Mouse (Mus musculus): ENCODE results near the gene Rps8. TPM values are rescaled to one million over a fixed set of nuclear protein-coding genes. Genes with fewer than 3 reads are reported as not detected.
A peak's percentile ranks its signal among the peaks of the same experiment; 100 is the strongest.
"Not testable (repeated sequence)": the region's sequence is repeated elsewhere in the genome, so short reads cannot be mapped to it uniquely, and the experiment has no call there.

Gene Rps8
- polyA plus RNA-seq (2012): 190 and 246 TPM in 2 replicates

- Histone ChIP-seq H3K9me3 (ENCODE audit: control insufficient read depth, low read length) (no peaks in the 10 kb centered on the region), H3K27me3 (ENCODE audit: control insufficient read depth) (no peaks in the 10 kb centered on the region), H3K4me1 (ENCODE audit: control insufficient read depth) (peaks cover 38% of the 10 kb centered on the region), H3K36me3 (ENCODE audit: control insufficient read depth) (peaks cover 71% of the 10 kb centered on the region), H3K4me3 (replicated peaks) (peak within 1 kb of the TSS; percentile 94)
- TF ChIP-seq TAL1 (IDR thresholded peaks at IDR 0.05; ENCODE audit: low read length): no peak
- TF ChIP-seq GATA1 (IDR thresholded peaks at IDR 0.05; ENCODE audit: low read length): no peak
Observed at GRCm38 (mm10) chr4:117155792-117156355, at the start of gene Rps8. Gene Rps8, minus strand, starts transcription at chr4:117156243.

GRCm38 (mm10) chr4:117202992-117203354 lies 46.9 kb upstream of the Rps8 start:
- H3K27me3 ChIP-seq (ENCODE audit: control insufficient read depth): no peaks in the 10 kb centered on the region
- H3K36me3 ChIP-seq (ENCODE audit: control insufficient read depth): no peaks in the 10 kb centered on the region
- TF ChIP-seq GATA1 (IDR thresholded peaks at IDR 0.05; ENCODE audit: low read length) (no peak), TAL1 (IDR thresholded peaks at IDR 0.05; ENCODE audit: low read length) (no peak)
- H3K4me1 ChIP-seq (ENCODE audit: control insufficient read depth): peaks cover 9% of the 10 kb centered on the region
- H3K9me3 ChIP-seq (ENCODE audit: control insufficient read depth, low read length): no peaks in the 10 kb centered on the region
- no peak overlapping the region for H3K4me3 ChIP-seq (replicated peaks)

GRCm38 (mm10) chr4:117202046-117202991 lies 46.3 kb upstream of the Rps8 start:
- H3K27me3 ChIP-seq (ENCODE audit: control insufficient read depth): no peaks in the 10 kb centered on the region
- TF ChIP-seq GATA1 (IDR thresholded peaks at IDR 0.05; ENCODE audit: low read length): no peak
- TF ChIP-seq TAL1 (IDR thresholded peaks at IDR 0.05; ENCODE audit: low read length): no peak
- H3K4me1 ChIP-seq (ENCODE audit: control insufficient read depth): peaks cover 9% of the 10 kb centered on the region
- H3K9me3 ChIP-seq (ENCODE audit: control insufficient read depth, low read length): no peaks in the 10 kb centered on the region
- no peak overlapping the region for H3K4me3 ChIP-seq (replicated peaks)
- H3K36me3 ChIP-seq (ENCODE audit: control insufficient read depth): no peaks in the 10 kb centered on the region

- no peaks in the 10 kb centered on the region for H3K36me3 ChIP-seq (ENCODE audit: control insufficient read depth)
- TF ChIP-seq GATA1 (IDR thresholded peaks at IDR 0.05; ENCODE audit: low read length) (no peak), TAL1 (IDR thresholded peaks at IDR 0.05; ENCODE audit: low read length) (no peak)
Observed at GRCm38 (mm10) chr4:117191804-117192203, 35.8 kb upstream of the Rps8 start.

GRCm38 (mm10) chr4:117190660-117191059 lies 34.6 kb upstream of the Rps8 start:
- Histone ChIP-seq H3K36me3 (ENCODE audit: control insufficient read depth) (no peaks in the 10 kb centered on the region), H3K4me1 (ENCODE audit: control insufficient read depth) (peaks cover 26% of the 10 kb centered on the region), H3K4me3 (replicated peaks) (peak overlapping the region; percentile 63), H3K9me3 (ENCODE audit: control insufficient read depth, low read length) (peaks cover 4% of the 10 kb centered on the region; the same call in 1 of the 2 replicates), H3K27me3 (ENCODE audit: control insufficient read depth) (no peaks in the 10 kb centered on the region)
- TF ChIP-seq GATA1 (IDR thresholded peaks at IDR 0.05; ENCODE audit: low read length) (no peak), TAL1 (IDR thresholded peaks at IDR 0.05; ENCODE audit: low read length) (no peak)

More at GRCm38 (mm10) chr4:117191804-117192203, 35.8 kb upstream of the Rps8 start:
- peaks cover 4% of the 10 kb centered on the region; the same call in 1 of the 2 replicates for H3K9me3 ChIP-seq (ENCODE audit: control insufficient read depth, low read length)
- peak overlapping the region; percentile 56 for H3K4me3 ChIP-seq (replicated peaks)
- no peaks in the 10 kb centered on the region for H3K27me3 ChIP-seq (ENCODE audit: control insufficient read depth)
- H3K4me1 ChIP-seq (ENCODE audit: control insufficient read depth): peaks cover 26% of the 10 kb centered on the region

GRCm38 (mm10) chr4:117189856-117190543 lies 34.0 kb upstream of the Rps8 start:
- Histone ChIP-seq H3K4me1 (ENCODE audit: control insufficient read depth) (peaks cover 26% of the 10 kb centered on the region), H3K4me3 (replicated peaks) (peak overlapping the region; percentile 63), H3K36me3 (ENCODE audit: control insufficient read depth) (no peaks in the 10 kb centered on the region), H3K27me3 (ENCODE audit: control insufficient read depth) (peaks cover 3% of the 10 kb centered on the region), H3K9me3 (ENCODE audit: control insufficient read depth, low read length) (peaks cover 4% of the 10 kb centered on the region; the same call in 1 of the 2 replicates)
- no peak for TF ChIP-seq GATA1 (IDR thresholded peaks at IDR 0.05; ENCODE audit: low read length)
- TF ChIP-seq TAL1 (IDR thresholded peaks at IDR 0.05; ENCODE audit: low read length): no peak

GRCm38 (mm10) chr4:117189382-117189855 lies 33.4 kb upstream of the Rps8 start:
- Histone ChIP-seq H3K4me1 (ENCODE audit: control insufficient read depth) (peaks cover 26% of the 10 kb centered on the region), H3K27me3 (ENCODE audit: control insufficient read depth) (peaks cover 5% of the 10 kb centered on the region), H3K9me3 (ENCODE audit: control insufficient read depth, low read length) (peaks cover 4% of the 10 kb centered on the region; the same call in 1 of the 2 replicates), H3K4me3 (replicated peaks) (peak overlapping the region; percentile 63), H3K36me3 (ENCODE audit: control insufficient read depth) (no peaks in the 10 kb centered on the region)
- no peak for TF ChIP-seq TAL1 (IDR thresholded peaks at IDR 0.05; ENCODE audit: low read length)
- no peak for TF ChIP-seq GATA1 (IDR thresholded peaks at IDR 0.05; ENCODE audit: low read length)

GRCm38 (mm10) chr4:117188969-117189368 lies 32.9 kb upstream of the Rps8 start:
- TF ChIP-seq TAL1 (IDR thresholded peaks at IDR 0.05; ENCODE audit: low read length): no peak
- TF ChIP-seq GATA1 (IDR thresholded peaks at IDR 0.05; ENCODE audit: low read length): no peak
- peaks cover 5% of the 10 kb centered on the region for H3K27me3 ChIP-seq (ENCODE audit: control insufficient read depth)
- H3K4me1 ChIP-seq (ENCODE audit: control insufficient read depth): peaks cover 26% of the 10 kb centered on the region
- H3K36me3 ChIP-seq (ENCODE audit: control insufficient read depth): no peaks in the 10 kb centered on the region
- peaks cover 4% of the 10 kb centered on the region; the same call in 1 of the 2 replicates for H3K9me3 ChIP-seq (ENCODE audit: control insufficient read depth, low read length)
- peak overlapping the region; percentile 63 for H3K4me3 ChIP-seq (replicated peaks)

GRCm38 (mm10) chr4:117182759-117183096 lies 26.7 kb upstream of the Rps8 start:
- Histone ChIP-seq H3K4me1 (ENCODE audit: control insufficient read depth) (peaks cover 29% of the 10 kb centered on the region), H3K36me3 (ENCODE audit: control insufficient read depth) (peaks cover 32% of the 10 kb centered on the region), H3K4me3 (replicated peaks) (peak overlapping the region; percentile 64)
- not testable (repeated sequence) for H3K9me3 ChIP-seq (ENCODE audit: control insufficient read depth, low read length); H3K27me3 ChIP-seq (ENCODE audit: control insufficient read depth)

Data from erythroblast, embryonic 14.5 days (primary cell).